Mouse (Mus musculus): ENCODE results near the gene Nrf1. TPM values are rescaled to one million over a fixed set of nuclear protein-coding genes. Genes with fewer than 3 reads are reported as not detected.

Nrf1 gene
- polyA plus RNA-seq, 1 experiment from 2014 or later, result 17.3 TPM

DNA sequence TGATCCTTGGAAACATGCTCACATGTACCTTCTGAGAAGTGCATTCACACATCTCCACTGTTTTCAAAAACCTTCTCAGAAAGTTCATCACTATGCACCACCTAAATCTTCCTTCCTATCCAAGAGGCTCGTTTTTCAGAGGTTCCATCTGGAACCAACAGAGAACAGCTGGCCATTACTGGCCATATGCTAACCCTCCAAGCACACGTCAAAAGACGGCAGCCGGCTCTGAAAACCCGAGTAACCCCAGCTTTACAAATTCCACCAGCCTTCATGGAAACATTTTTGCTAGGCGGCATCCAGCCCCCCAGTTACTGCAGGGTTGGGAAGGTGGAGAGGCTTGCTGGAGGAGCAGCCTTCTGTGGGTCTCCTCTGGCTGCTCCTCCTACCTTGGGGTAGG, 134.2 kb downstream of the Nrf1 start:
- no peak for DNase-seq
- H3K27me3 ChIP-seq (ENCODE audit: insufficient read depth, low read length), result peaks cover 77% of the 10 kb centered on the region
- no peak overlapping the region for H3K4me2 ChIP-seq (ENCODE audit: low read depth, low read length)
- TF ChIP-seq CTCF (IDR thresholded peaks at IDR 0.05; ENCODE audit: low read depth), result no peak
- H3K36me3 ChIP-seq (replicated peaks; ENCODE audit: insufficient read depth, low read length), result no peaks in the 10 kb centered on the region
- no peak overlapping the region for H3K4me3 ChIP-seq (ENCODE audit: low read depth, low read length)
- no peak overlapping the region for H3K9ac ChIP-seq (replicated peaks)
- no peak for ATAC-seq
- no peaks in the 10 kb centered on the region for H3K9me3 ChIP-seq (ENCODE audit: low read length)
- 72% methylated on average over 6 of the region's 6 CpGs for WGBS (ENCODE audit: insufficient replicate concordance)
- peaks cover 3% of the 10 kb centered on the region; the same call in 1 of the 2 replicates for H3K4me1 ChIP-seq (ENCODE audit: insufficient read depth)
- H3K27ac ChIP-seq (ENCODE audit: low read depth), result no peak overlapping the region

DNA sequence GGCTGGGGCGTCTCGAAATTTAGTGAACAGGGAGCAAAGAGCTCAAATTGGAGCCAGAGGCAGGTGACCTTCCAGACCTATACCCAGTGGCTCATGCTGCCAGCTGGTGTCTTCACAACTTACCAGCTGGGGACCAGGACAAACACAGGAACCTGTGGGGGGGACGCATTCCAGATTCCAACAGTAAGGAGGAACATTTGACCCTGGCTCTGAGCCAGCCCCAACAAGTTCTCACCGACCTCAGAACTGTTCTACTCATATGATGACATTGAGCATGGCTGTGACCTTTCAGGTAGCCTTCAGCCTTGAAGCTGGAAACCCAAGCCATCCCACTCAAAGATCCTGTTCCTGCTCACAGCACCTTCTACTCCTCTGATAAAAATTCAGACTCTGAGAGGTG, 135.8 kb downstream of the Nrf1 start:
- ATAC-seq (no peak), DNase-seq (no peak)
- WGBS (ENCODE audit: insufficient replicate concordance), result 59% methylated on average over 4 of the region's 4 CpGs
- Histone ChIP-seq H3K4me2 (ENCODE audit: low read depth, low read length) (no peak overlapping the region), H3K27ac (ENCODE audit: low read depth) (no peak overlapping the region), H3K4me3 (ENCODE audit: low read depth, low read length) (no peak overlapping the region), H3K36me3 (replicated peaks; ENCODE audit: insufficient read depth, low read length) (no peaks in the 10 kb centered on the region), H3K4me1 (ENCODE audit: insufficient read depth) (no peaks in the 10 kb centered on the region), H3K9ac (replicated peaks) (no peak overlapping the region), H3K27me3 (ENCODE audit: insufficient read depth, low read length) (peaks cover 61% of the 10 kb centered on the region), H3K9me3 (ENCODE audit: low read length) (no peaks in the 10 kb centered on the region)
- TF ChIP-seq EP300 (IDR thresholded peaks at IDR 0.05; ENCODE audit: low read depth) (no peak), CTCF (IDR thresholded peaks at IDR 0.05; ENCODE audit: low read depth) (no peak)

DNA sequence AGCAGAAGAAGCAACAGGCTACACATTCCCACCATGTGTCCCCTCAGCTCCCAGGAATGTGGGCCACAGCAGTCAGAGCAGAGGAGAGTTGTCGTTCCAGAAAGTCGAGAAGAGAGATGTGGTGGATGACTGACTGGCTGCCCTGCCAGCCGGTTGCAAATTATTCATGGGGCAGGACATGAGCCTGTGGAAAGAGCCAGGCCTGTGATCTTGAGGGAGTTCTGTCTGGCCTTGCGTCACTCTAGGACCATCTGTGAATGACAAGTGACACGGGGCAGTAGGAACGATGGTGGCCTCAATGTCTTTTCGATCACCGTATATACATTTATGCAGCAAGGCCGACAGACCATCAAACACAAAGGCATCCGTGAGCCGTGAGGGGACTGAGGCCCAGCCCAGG, 147.9 kb downstream of the Nrf1 start:
- TF ChIP-seq EP300 (IDR thresholded peaks at IDR 0.05; ENCODE audit: low read depth), result no peak
- no peak for TF ChIP-seq CTCF (IDR thresholded peaks at IDR 0.05; ENCODE audit: low read depth)
- Histone ChIP-seq H3K4me1 (ENCODE audit: insufficient read depth) (no peaks in the 10 kb centered on the region), H3K27me3 (ENCODE audit: insufficient read depth, low read length) (no peaks in the 10 kb centered on the region), H3K9me3 (ENCODE audit: low read length) (no peaks in the 10 kb centered on the region), H3K36me3 (replicated peaks; ENCODE audit: insufficient read depth, low read length) (no peaks in the 10 kb centered on the region), H3K4me2 (ENCODE audit: low read depth, low read length) (no peak overlapping the region), H3K4me3 (ENCODE audit: low read depth, low read length) (no peak overlapping the region), H3K9ac (replicated peaks) (no peak overlapping the region), H3K27ac (ENCODE audit: low read depth) (no peak overlapping the region)
- ATAC-seq (no peak), DNase-seq (no peak)
- 86% methylated on average over 11 of the region's 11 CpGs for WGBS (ENCODE audit: insufficient replicate concordance)

DNA sequence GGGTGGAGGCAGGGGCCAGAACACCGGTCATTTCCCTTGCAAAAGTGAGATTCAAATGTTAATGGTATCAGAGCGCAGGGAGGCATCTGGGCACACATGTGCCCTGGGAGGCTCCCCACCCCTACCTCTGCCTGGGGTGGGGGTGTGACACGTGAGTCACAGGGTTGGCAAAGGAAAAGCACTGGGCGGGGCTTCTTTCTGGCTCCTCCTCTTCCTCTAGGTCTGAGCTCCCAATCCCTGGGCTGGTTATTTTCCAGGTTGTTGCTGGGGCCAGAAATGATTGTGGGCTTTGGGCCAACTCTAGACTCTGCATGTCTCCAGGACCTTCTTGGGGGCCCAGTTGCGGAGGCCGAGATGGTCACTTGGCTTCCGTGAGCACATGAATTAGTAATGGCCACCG, 148.4 kb downstream of the Nrf1 start:
- H3K27ac ChIP-seq (ENCODE audit: low read depth), result no peak overlapping the region
- WGBS (ENCODE audit: insufficient replicate concordance), result 81% methylated on average over 8 of the region's 8 CpGs
- no peaks in the 10 kb centered on the region for H3K27me3 ChIP-seq (ENCODE audit: insufficient read depth, low read length)
- no peak overlapping the region for H3K4me2 ChIP-seq (ENCODE audit: low read depth, low read length)
- DNase-seq (no peak), ATAC-seq (no peak)
- H3K4me3 ChIP-seq (ENCODE audit: low read depth, low read length), result no peak overlapping the region
- no peaks in the 10 kb centered on the region for H3K36me3 ChIP-seq (replicated peaks; ENCODE audit: insufficient read depth, low read length)
- H3K4me1 ChIP-seq (ENCODE audit: insufficient read depth), result no peaks in the 10 kb centered on the region
- no peaks in the 10 kb centered on the region for H3K9me3 ChIP-seq (ENCODE audit: low read length)
- H3K9ac ChIP-seq (replicated peaks), result no peak overlapping the region
- TF ChIP-seq CTCF (IDR thresholded peaks at IDR 0.05; ENCODE audit: low read depth), result no peak

MicroRNA genes within 50 kb of the gene (microRNA counts, 519-probe panel; counts per million panel counts)
- microRNA mmu-miR-182 (not detected), microRNA mmu-miR-183 (662 counts per million, percentile 4 among the panel's probes with 10 or more counts), microRNA mmu-miR-96 (4,124 counts per million, percentile 47 among the panel's probes with 10 or more counts)

Small RNA genes within 50 kb of the gene (microRNA-seq; reads per million reads assigned to microRNA genes)
- gene Mir182, result 1,169 reads per million, percentile 74 among the genes with 10 or more reads in this experiment
- gene Mir183, result 915 reads per million, percentile 72 among the genes with 10 or more reads in this experiment
- gene Mir96, result 504 reads per million, percentile 64 among the genes with 10 or more reads in this experiment

Other genes starting within 250 kb of the Nrf1 start
- 0.20 and 0.23 TPM in 2 replicates for gene Strip2, start 131.0 kb upstream of the Nrf1 start, polyA plus RNA-seq (2015; fragmentation: Nextera tagmentation; extraction: Ambion mirVana)